Mouse (Mus musculus) megakaryocyte, embryonic 14.5 days (primary cell): ENCODE data around the gene C130050O18Rik. TPM values are rescaled to one million over a fixed set of nuclear protein-coding genes. Genes with fewer than 3 reads are reported as not detected.

Experiments used
- H3K27me3 ChIP-seq: replicated peaks from 2 replicates; pipeline ENCODE3; 2012; ENCODE audit warnings: inconsistent platforms
- H3K36me3 ChIP-seq: replicated peaks from 2 replicates; pipeline ENCODE3; 2012; ENCODE audit warnings: low read length, inconsistent platforms, mixed read lengths
- H3K4me1 ChIP-seq: 2 replicates; pipeline ENCODE4 v1.6.1; 2012; ENCODE audit warnings: inconsistent platforms
- H3K4me3 ChIP-seq: replicated peaks from 2 replicates; pipeline ENCODE3; 2012; ENCODE audit warnings: moderate library complexity, mild to moderate bottlenecking, inconsistent platforms
- H3K9me3 ChIP-seq: 2 replicates; pipeline ENCODE4 v1.6.1; 2012; ENCODE audit warnings: inconsistent platforms
- FLI1 ChIP-seq: IDR thresholded peaks from 2 replicates; pipeline ENCODE4 v1.6.1; 2012; ENCODE audit warnings: low read length, inconsistent platforms, mixed read lengths
- GATA1 ChIP-seq: IDR thresholded peaks from 3 replicates; pipeline ENCODE4 v1.6.1; 2012; ENCODE audit warnings: mixed read lengths, low read length, inconsistent platforms, borderline replicate concordance
- polyA plus RNA-seq: library from polyadenylated mRNA; stranded (reverse); fragments of >175 nt; gene quantifications from 2 replicates; pipeline ENCODE4 v1.2.3, GENCODE M21; 2012; ENCODE audit warnings: low replicate concordance; ENCODE audit not compliant: insufficient read depth

The C130050O18Rik gene
- polyA plus RNA-seq, 1 experiment = 1.8 TPM

DNA sequence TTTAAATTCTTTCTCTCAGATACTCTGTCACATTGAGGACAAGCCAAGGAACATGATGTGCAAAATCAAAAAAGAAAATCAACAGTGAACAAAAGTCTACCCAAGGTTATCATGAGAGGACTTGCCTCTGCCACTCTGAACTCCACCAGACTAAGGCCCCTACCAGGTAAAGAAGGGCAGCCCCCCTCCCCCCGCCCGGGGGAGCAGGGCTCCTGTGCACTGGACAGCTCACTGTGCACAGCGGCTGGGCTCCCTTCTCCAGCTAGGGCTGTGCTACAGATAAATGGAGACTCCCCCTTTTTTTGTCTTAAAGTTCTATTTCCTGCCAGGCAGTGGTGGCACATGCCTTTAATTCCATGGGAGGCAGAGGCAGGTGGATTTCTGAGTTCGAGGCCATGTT, 32.7 kb downstream of the C130050O18Rik start:
- TF ChIP-seq FLI1 = no peak
- no peak for TF ChIP-seq GATA1
- H3K4me3 ChIP-seq = no peak overlapping the region
- peaks cover 56% of the 10 kb centered on the region for H3K4me1 ChIP-seq
- H3K9me3 ChIP-seq = no peaks in the 10 kb centered on the region
- no peaks in the 10 kb centered on the region for H3K27me3 ChIP-seq
- H3K36me3 ChIP-seq = peaks cover 16% of the 10 kb centered on the region

DNA sequence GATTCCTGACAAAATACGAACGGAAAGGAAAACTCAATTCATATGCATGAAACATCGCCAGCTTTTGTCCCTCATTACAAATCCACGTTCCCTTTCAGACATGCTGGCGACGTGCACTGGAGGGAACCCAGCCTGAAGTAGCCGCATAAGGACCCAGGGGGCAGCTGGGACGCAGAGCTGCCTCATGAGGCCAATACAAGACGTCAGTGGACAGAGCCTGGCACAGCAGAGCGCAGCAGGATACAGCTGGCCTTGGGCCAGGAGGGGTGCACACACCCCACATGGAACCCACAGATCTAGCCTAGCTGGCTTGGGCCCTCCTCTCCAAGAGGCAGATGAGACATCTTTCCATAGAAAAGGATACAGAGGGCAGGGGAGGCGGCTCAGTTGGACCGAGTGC, 33.4 kb downstream of the C130050O18Rik start:
- H3K4me3 ChIP-seq = no peak overlapping the region
- H3K9me3 ChIP-seq = no peaks in the 10 kb centered on the region
- peaks cover 14% of the 10 kb centered on the region for H3K36me3 ChIP-seq
- H3K27me3 ChIP-seq = no peaks in the 10 kb centered on the region
- H3K4me1 ChIP-seq = peaks cover 51% of the 10 kb centered on the region
- TF ChIP-seq GATA1 (no peak), FLI1 (no peak)

DNA sequence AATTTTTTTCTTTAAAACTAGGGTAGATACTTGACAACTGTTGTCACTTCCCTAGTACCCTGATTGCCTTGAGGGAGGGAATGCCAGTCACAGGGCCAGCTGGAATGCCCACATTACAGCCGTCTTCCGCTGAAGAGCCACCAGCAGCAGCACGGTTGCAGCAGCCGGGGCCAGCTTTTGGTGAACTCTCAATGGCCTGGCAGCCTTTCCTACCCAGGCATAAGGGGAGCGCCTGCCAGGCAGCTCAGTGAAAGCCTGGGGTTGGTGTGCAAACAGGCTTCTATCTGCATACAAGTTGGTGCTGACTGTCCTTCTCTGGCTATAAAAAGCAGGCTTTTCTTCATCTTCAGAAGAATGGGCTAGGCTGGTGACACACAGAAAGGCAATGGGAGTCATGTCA, 35.4 kb downstream of the C130050O18Rik start:
- peaks cover 13% of the 10 kb centered on the region for H3K36me3 ChIP-seq
- no peaks in the 10 kb centered on the region for H3K27me3 ChIP-seq
- no peaks in the 10 kb centered on the region for H3K9me3 ChIP-seq
- TF ChIP-seq FLI1 (no peak), GATA1 (no peak)
- no peak overlapping the region for H3K4me3 ChIP-seq
- H3K4me1 ChIP-seq = peaks cover 41% of the 10 kb centered on the region

DNA sequence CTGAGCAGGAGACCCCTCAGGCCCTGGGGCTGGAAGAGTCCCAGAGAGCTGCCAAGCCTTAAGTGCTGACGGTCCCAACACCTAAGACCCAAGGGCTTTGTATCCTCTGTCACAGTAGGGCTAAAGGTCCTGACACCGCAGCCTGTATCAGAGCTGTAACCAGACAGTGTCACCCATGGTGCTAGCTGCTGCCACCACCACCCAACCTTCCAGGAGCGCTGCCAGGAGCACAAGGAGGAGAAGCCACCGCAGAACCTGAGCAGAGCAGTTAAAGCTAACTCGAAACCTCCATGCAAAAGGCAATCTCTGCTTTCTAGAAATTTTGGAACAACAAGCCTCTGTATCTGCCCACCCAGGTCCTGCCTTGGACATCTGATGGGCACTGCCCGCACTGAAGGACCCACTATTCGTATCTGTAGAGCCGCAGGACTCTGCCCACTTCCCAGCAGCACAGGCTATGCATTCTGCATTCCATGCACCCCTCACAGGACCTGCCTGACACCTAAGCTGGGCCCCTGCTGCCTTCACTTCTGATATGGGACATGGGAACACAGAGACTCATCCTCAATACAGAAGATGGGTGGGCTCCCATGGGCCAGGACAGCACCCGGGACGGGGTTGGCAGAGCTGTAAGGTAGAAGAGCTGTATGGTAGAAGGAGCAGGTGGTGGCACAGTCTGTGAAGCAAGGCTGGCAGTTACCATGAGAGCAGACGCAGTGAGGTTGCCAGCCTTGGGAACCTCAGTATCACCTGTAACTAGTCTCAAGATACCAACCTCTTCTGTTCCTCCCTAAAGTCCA, 36.0 kb downstream of the C130050O18Rik start:
- Histone ChIP-seq H3K27me3 (no peaks in the 10 kb centered on the region), H3K4me3 (no peak overlapping the region), H3K36me3 (peaks cover 13% of the 10 kb centered on the region), H3K9me3 (no peaks in the 10 kb centered on the region), H3K4me1 (peaks cover 48% of the 10 kb centered on the region)
- TF ChIP-seq GATA1 = no peak
- TF ChIP-seq FLI1 = no peak

DNA sequence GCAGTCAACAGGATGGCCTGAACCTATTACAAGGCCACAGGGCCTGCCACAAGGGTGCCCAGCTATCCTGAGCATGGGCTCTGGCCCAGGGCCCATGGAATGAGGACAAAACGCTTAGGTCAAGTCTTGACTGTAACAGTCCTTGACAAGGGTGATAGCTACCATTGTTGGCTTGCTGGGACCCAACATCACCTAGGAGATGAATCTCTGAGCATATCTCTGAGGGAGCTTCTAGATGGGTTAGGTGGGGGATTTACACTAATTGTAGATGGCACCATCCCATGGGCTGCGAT, 36.6 kb downstream of the C130050O18Rik start:
- Histone ChIP-seq H3K36me3 (peaks cover 11% of the 10 kb centered on the region), H3K4me1 (peaks cover 51% of the 10 kb centered on the region)

DNA sequence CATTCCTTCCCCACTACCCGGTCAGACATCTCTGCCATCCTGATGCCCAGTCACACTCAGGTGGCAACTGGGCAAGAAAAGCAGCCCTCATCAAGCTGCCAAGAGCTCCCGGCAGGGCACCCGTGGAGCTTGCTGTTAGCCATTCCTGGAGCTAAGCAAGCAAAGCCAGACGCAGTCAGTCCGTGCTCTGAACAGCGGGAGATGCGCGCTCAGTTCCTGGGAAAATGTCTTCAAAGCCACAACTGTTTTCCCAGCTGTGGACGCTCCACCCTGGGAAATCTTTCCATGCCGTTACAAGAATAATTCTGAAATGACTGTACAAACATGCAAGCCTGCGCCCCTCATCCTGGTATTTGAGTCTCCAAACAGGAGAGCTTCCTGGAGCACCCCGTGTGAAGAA, 37.3 kb downstream of the C130050O18Rik start:
- Histone ChIP-seq H3K27me3 (no peaks in the 10 kb centered on the region), H3K9me3 (no peaks in the 10 kb centered on the region), H3K4me1 (peaks cover 51% of the 10 kb centered on the region), H3K36me3 (peaks cover 10% of the 10 kb centered on the region), H3K4me3 (no peak overlapping the region)
- TF ChIP-seq GATA1 (no peak), FLI1 (no peak)

More for the DNA sequence above, 36.6 kb downstream of the C130050O18Rik start:
- no peaks in the 10 kb centered on the region for H3K9me3 ChIP-seq
- no peak overlapping the region for H3K4me3 ChIP-seq
- no peak for TF ChIP-seq FLI1
- no peak for TF ChIP-seq GATA1
- H3K27me3 ChIP-seq = no peaks in the 10 kb centered on the region

DNA sequence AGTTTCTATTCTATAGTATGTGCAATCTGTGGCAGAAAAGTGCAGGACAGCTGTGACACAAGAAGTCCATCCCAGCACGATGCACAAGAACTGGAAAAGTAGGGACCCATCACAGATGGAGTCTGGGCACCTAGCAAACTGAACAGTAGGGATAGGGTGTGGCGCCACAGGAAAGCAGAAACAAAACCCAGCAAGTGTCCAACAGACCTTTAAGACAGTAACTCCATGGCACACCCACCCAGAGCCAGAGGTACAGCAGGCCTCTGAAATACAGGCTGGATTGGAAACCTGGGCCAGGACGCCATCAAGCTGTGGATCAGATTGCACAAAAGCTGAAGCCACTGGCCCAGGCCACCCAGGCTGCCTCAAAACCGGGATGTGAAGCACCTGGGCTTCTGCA, 37.9 kb downstream of the C130050O18Rik start:
- Histone ChIP-seq H3K36me3 (peaks cover 10% of the 10 kb centered on the region), H3K4me3 (no peak overlapping the region), H3K27me3 (no peaks in the 10 kb centered on the region), H3K4me1 (peaks cover 50% of the 10 kb centered on the region), H3K9me3 (no peaks in the 10 kb centered on the region)
- TF ChIP-seq GATA1 (no peak), FLI1 (no peak)

DNA sequence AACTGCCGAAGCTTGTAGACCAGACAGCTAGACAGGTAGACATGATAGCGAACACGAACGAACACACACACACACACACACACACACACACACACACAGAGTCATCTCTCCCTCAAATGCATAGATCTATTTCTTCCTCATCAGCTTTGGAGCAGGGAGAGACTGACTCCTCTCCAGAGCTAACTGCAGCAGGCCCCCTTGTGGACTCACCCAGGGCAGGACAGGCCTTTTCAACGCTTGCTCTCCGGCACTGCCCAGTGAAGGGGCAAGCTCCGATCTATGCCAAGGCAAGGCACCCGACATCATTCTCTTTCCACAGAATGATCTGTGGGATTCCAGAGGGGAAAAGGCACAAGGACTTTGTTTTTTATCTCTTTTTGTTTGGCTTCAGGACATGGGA, 40.2 kb downstream of the C130050O18Rik start:
- Histone ChIP-seq H3K4me3 (no peak overlapping the region), H3K27me3 (no peaks in the 10 kb centered on the region), H3K9me3 (no peaks in the 10 kb centered on the region), H3K4me1 (peaks cover 53% of the 10 kb centered on the region), H3K36me3 (peaks cover 10% of the 10 kb centered on the region)
- no peak for TF ChIP-seq FLI1
- no peak for TF ChIP-seq GATA1

DNA sequence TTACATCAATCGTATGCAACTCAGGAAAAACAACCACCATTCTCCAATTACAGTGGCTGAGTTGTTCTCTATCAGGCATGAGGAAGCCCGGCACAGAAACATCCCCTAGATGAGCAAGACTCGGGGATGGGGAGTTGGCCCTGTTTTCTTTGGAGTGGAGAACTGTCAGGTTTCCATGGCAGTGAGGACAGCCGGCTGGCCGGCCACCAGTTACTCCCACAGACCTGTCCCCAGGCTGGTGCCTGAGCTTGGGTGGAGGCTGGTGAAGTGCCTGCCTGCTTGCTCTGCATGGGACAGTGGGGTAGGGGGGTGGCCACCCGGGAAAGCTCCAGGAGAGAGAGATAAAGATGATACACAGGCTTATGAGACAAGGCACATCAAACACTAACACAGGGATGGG, 42.9 kb downstream of the C130050O18Rik start:
- H3K36me3 ChIP-seq = peaks cover 22% of the 10 kb centered on the region
- peaks cover 61% of the 10 kb centered on the region for H3K4me1 ChIP-seq
- no peaks in the 10 kb centered on the region for H3K27me3 ChIP-seq
- no peaks in the 10 kb centered on the region for H3K9me3 ChIP-seq
- TF ChIP-seq GATA1 = no peak
- TF ChIP-seq FLI1 = no peak
- no peak overlapping the region for H3K4me3 ChIP-seq

DNA sequence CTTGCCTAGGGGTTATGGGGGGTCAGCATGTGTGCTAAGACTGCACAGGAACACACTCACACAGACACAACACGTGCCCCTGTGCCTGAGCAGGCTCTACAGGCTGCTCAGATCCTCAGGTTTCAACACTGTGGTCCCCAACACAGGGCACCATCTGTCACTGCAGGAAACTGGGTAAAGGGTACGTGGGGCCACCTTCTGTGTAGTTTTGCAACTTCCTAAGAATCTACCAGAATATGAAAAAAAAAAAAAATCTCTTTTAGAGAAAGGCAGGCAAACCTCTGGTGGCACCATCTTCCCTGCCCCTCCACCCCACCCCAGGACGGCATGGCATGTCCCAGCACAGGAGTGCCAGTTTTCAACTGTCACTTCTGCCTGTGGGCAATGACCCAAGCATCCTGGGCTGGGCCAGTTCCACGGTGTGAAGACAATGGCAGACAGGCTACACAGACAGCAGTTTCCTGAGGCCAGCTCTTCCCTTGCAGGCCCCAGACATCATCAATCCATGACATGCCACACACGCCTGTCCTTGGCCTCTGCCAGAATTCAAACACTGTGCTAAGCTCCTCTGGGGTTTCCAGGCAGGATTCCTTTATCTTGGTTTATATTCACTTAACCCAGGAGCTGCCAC, 44.2 kb downstream of the C130050O18Rik start:
- Histone ChIP-seq H3K27me3 (no peaks in the 10 kb centered on the region), H3K4me3 (peak overlapping the region; percentile 67), H3K36me3 (peaks cover 33% of the 10 kb centered on the region), H3K4me1 (peaks cover 74% of the 10 kb centered on the region), H3K9me3 (no peaks in the 10 kb centered on the region)
- no peak for TF ChIP-seq FLI1
- no peak for TF ChIP-seq GATA1
